Mouse (Mus musculus): ENCODE measurements around the gene Mif4gd.

- TF ChIP-seq CTCF (IDR thresholded peaks at IDR 0.05; ENCODE audit: extremely low read depth, insufficient read length, insufficient replicate concordance, low read depth, low read length) (no peak), POLR2A (IDR thresholded peaks at IDR 0.05; ENCODE audit: low read depth, low read length) (peak; percentile 71)
These were observed 15.1 kb upstream of the Mif4gd start, which contains the start of gene Slc25a19 for GRCm38 (mm10) chr11:115627705-115628464.
